Mouse (Mus musculus) kidney, adult 2 months (tissue): ENCODE data around the gene Ptpre. TPM values are rescaled to one million over a fixed set of nuclear protein-coding genes. Genes with fewer than 3 reads are reported as not detected.

Experiments
- DNase-seq: peaks from one replicate; pipeline ENCODE4 v3.0.0; 2021
- H3K27ac ChIP-seq: fragments of 200-500 bp; 2 replicates; pipeline ENCODE4 v1.5.1; 2012; ENCODE audit warnings: low read depth, low read length, control low read depth, inconsistent platforms; ENCODE audit not compliant: insufficient read depth
- H3K27me3 ChIP-seq: fragments of 200-500 bp; replicated peaks from 2 replicates; pipeline ENCODE4 v1.6.1; 2012; ENCODE audit warnings: mild to moderate bottlenecking, moderate library complexity, low read length, inconsistent platforms; ENCODE audit not compliant: control insufficient read depth, insufficient read depth
- H3K36me3 ChIP-seq: fragments of 200-500 bp; 2 replicates; pipeline ENCODE4 v1.6.1; 2012; ENCODE audit warnings: mild to moderate bottlenecking, moderate library complexity, low read length, inconsistent platforms; ENCODE audit not compliant: control insufficient read depth, insufficient read depth
- H3K4me1 ChIP-seq: fragments of 200-500 bp; 2 replicates; pipeline ENCODE4 v1.6.1; 2011; ENCODE audit warnings: low read length; ENCODE audit not compliant: control insufficient read depth, insufficient read depth
- H3K4me3 ChIP-seq: fragments of 200-500 bp; 2 replicates; pipeline ENCODE4 v1.5.1; 2011; ENCODE audit warnings: mild to moderate bottlenecking, low read depth, low read length, control low read depth; ENCODE audit not compliant: insufficient read depth
- CTCF ChIP-seq: fragments of 200-500 bp; conservative IDR thresholded peaks from 2 replicates; pipeline ENCODE4 v1.5.1; 2011; ENCODE audit warnings: low read depth, mild to moderate bottlenecking, control low read depth, low read length, moderate library complexity, mixed read lengths; ENCODE audit not compliant: insufficient read depth, insufficient read length
- POLR2A ChIP-seq: fragments of 200-500 bp; IDR thresholded peaks from one replicate; pipeline ENCODE4 v1.6.1; 2011; ENCODE audit warnings: low read depth, low read length, control low read depth
- WGBS: fragments of 180-500 bp; shearing (Covaris S2); methylation state at CpG from one replicate; pipeline ENCODE4 v1.1.7; 2018; 5-methylcytosine and 5-hydroxymethylcytosine counted together
- polyA plus RNA-seq: library from polyadenylated mRNA; depleted of rRNA; stranded (reverse); fragments of >200 nt; gene quantifications from 2 replicates; pipeline ENCODE4 v1.2.3, GENCODE M21; 2012; rRNA removed

The Ptpre gene
- polyA plus RNA-seq, 1 experiment: 2.5 TPM

DNA sequence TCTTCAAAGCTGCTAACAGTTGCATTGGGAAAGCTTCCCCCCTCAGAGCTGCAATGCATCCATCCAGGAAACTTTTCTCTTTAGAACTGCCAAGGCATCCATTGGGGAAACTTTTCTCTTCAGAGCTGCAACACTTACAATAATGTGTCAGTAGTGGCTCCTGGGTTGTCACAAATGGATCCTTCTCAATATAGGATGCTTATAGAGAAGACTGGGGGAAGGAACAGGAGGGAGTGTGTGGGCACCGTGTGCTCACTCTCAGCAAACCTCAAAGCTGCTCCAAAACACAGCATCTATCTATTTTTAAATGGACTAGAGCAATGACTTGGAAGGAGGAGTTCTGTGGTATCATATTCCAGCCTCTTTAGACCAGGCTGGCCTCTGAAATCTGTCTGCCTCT is 189.4 kb downstream of the Ptpre start:
- TF ChIP-seq POLR2A (no peak), CTCF (no peak)
- peaks cover 4% of the 10 kb centered on the region; the same call in 1 of the 2 replicates for H3K4me1 ChIP-seq
- WGBS: 80% methylated on average over 1 of the region's 1 CpGs

DNA sequence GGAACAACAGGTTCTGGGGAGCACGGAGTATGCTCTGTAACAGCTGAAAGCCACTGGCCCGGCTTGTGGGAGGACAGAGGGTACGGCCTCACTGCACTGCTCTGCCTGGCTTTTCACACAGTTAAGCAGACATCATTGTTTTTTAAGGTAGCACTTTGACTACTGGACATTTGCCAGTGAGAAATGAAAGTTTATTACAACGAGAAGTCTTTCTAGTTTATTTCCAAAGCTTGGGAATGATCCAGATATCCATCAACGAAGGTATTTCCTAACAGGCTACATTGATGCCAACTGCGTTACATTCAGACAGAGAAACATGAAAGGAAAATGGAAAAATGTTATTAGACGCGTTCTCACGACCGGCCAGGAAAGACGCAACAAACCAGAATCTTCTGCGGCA is 190.8 kb downstream of the Ptpre start:
- H3K27ac ChIP-seq: no peak overlapping the region
- no peak overlapping the region for H3K4me3 ChIP-seq
- H3K4me1 ChIP-seq: peaks cover 4% of the 10 kb centered on the region; the same call in 1 of the 2 replicates
- no peaks in the 10 kb centered on the region for H3K36me3 ChIP-seq
- WGBS: 86% methylated on average over 12 of the region's 12 CpGs
- no peaks in the 10 kb centered on the region for H3K27me3 ChIP-seq
- TF ChIP-seq POLR2A (no peak), CTCF (no peak)
- no peak for DNase-seq

More for the DNA sequence above, 189.4 kb downstream of the Ptpre start:
- H3K36me3 ChIP-seq: no peaks in the 10 kb centered on the region
- H3K27ac ChIP-seq: no peak overlapping the region
- no peaks in the 10 kb centered on the region for H3K27me3 ChIP-seq
- H3K4me3 ChIP-seq: no peak overlapping the region
- DNase-seq: no peak

DNA sequence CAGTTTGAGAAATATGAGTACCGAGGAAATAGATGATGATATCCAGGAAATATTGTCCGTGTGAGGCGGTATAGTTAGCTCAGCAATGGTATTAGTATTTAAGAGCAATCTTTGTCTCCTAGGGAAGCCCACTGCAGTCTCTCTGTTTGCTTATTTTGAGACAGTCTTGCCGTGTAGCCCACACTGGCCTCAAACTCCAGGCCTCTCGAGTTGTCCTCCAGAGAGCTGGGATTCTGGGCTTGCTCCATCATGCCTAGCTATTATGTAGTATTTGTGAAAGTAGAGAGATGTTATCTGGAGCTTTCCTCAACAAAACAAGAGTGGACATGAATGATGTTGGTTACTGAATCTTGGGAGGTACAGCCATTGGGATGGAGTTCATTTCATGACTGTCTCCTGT is 197.1 kb downstream of the Ptpre start:
- no peak for TF ChIP-seq POLR2A
- TF ChIP-seq CTCF: no peak
- Histone ChIP-seq H3K27ac (no peak overlapping the region), H3K36me3 (no peaks in the 10 kb centered on the region), H3K4me1 (no peaks in the 10 kb centered on the region; the same call in 1 of the 2 replicates), H3K4me3 (no peak overlapping the region), H3K27me3 (no peaks in the 10 kb centered on the region)
- no peak for DNase-seq
- 93% methylated on average over 5 of the region's 5 CpGs for WGBS

DNA sequence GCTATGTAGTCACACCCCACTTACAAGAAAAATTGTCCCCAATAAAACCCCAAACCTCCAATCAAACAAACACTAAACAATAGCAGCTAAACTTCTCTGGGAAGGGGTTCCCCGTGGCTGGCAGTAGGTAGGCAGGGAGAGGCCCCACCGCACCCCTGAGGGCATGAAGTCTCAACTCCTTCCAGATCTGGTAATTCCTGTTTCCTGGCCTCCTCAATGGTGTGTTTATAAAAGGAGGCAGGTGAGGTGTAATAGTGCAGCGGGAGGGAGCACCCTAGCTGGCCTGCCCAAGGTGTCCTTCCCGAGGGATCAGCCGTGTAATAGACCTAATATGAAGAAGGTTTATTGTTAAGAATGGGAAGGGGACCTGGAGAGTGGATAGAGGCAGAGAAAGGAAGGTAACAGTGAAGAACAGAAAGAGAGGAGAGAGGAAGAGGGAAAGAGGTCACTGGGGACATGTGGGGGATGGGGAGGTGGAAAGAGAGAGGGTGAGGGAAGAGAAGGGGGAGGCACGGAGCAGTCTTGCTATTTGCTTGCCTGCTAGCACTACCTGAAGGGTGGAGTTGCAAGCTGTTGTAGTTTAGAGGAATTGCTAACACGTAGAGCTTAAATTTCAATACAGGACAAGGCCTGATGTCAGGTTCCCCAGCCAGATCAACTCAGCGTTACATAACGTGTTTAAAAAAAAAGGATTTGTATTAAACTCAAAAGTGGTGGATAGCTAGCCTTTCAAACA is 197.8 kb downstream of the Ptpre start:
- TF ChIP-seq CTCF: no peak
- TF ChIP-seq POLR2A: no peak
- Histone ChIP-seq H3K27me3 (no peaks in the 10 kb centered on the region), H3K4me1 (no peaks in the 10 kb centered on the region; the same call in 1 of the 2 replicates), H3K4me3 (no peak overlapping the region), H3K27ac (peak overlapping the region; percentile 31; the same call in 1 of the 2 replicates), H3K36me3 (no peaks in the 10 kb centered on the region)
- peak; percentile 12 for DNase-seq
- 53% methylated on average over 9 of the region's 9 CpGs for WGBS

Other genes with a start within 250 kb of the Ptpre start
- gene Foxi2, start 127.2 kb upstream of the Ptpre start, polyA plus RNA-seq: not detected in 2 replicates
- gene Clrn3, start 8.8 kb upstream of the Ptpre start, polyA plus RNA-seq: 26.7 and 29.8 TPM in 2 replicates
- gene Mki67, start 178.9 kb downstream of the Ptpre start, polyA plus RNA-seq: 0.18 and 0.28 TPM in 2 replicates